Mouse (Mus musculus) left cerebral cortex, adult 2 months (tissue): Measurements from ENCODE around the gene Shisa2. TPM values are rescaled to one million over a fixed set of nuclear protein-coding genes. Genes with fewer than 3 reads are reported as not detected.

Source experiments
- DNase-seq, 2 experiments: peaks; one replicate each; pipeline ENCODE4 v3.0.0; 2021 to 2022; ENCODE audit warnings: low spot score in 2 of 2, mixed read lengths in 1 of 2; ENCODE audit errors: extremely low spot score in 1 of 2
- H3K27ac ChIP-seq: fragments of 200-600 bp; 2 replicates; pipeline ENCODE4 v1.8.1; 2022
- H3K4me3 ChIP-seq: fragments of 200-600 bp; 2 replicates; pipeline ENCODE4 v1.8.1; 2022
- CTCF ChIP-seq: fragments of 200-600 bp; IDR thresholded peaks from 2 replicates; pipeline ENCODE4 v1.8.1; 2022; ENCODE audit warnings: antibody characterized with exemption, mild to moderate bottlenecking, moderate library complexity
- intact Hi-C: fragments of 180-260 bp; cut with DNase I; formaldehyde crosslinking; loops from one replicate; pipeline ENCODE4 v1.15.1; 2025
- total RNA-seq, 2 experiments: library from RNA; stranded (reverse); gene quantifications; 2 replicates each; pipeline ENCODE4 v1.2.3; 2021

Shisa2 gene
- total RNA-seq, 2 experiments from 2014 or later, result 3.2 to 3.7 TPM

GRCm38 (mm10) chr14:59633988-59634387 lies 8.9 kb downstream of the Shisa2 start:
- TF ChIP-seq CTCF, result no peak
- Histone ChIP-seq H3K4me3 (no peak overlapping the region), H3K27ac (no peak overlapping the region)
- intact Hi-C loops, result no loop called here
- DNase-seq, result no peak

- no peak overlapping the region for H3K27ac ChIP-seq
- no peak for DNase-seq
- no peak for TF ChIP-seq CTCF
- no peak overlapping the region for H3K4me3 ChIP-seq
- intact Hi-C loops, result no loop called here
Measured at GRCm38 (mm10) chr14:59638906-59639703, 14.0 kb downstream of the Shisa2 start.

GRCm38 (mm10) chr14:59641856-59642255 lies 16.7 kb downstream of the Shisa2 start:
- no peak for DNase-seq
- TF ChIP-seq CTCF, result no peak
- Histone ChIP-seq H3K27ac (no peak overlapping the region), H3K4me3 (no peak overlapping the region)
- intact Hi-C loops, result no loop called here

GRCm38 (mm10) chr14:59643582-59643981 lies 18.5 kb downstream of the Shisa2 start:
- no peak overlapping the region for H3K4me3 ChIP-seq
- intact Hi-C loops, result no loop called here
- no peak for TF ChIP-seq CTCF
- no peak overlapping the region for H3K27ac ChIP-seq
- no peak for DNase-seq

GRCm38 (mm10) chr14:59644166-59644565 lies 19.1 kb downstream of the Shisa2 start:
- no peak for TF ChIP-seq CTCF
- Histone ChIP-seq H3K27ac (no peak overlapping the region), H3K4me3 (no peak overlapping the region)
- intact Hi-C loops, result no loop called here
- DNase-seq, result no peak

- H3K4me3 ChIP-seq, result no peak overlapping the region
- DNase-seq, result no peak
- H3K27ac ChIP-seq, result no peak overlapping the region
- TF ChIP-seq CTCF, result no peak
- intact Hi-C loops, result no loop called here
Measured at GRCm38 (mm10) chr14:59644896-59645295, 19.8 kb downstream of the Shisa2 start.

- intact Hi-C loops, result no loop called here
- DNase-seq, result no peak
- no peak for TF ChIP-seq CTCF
- H3K4me3 ChIP-seq, result no peak overlapping the region
- H3K27ac ChIP-seq, result no peak overlapping the region
Measured at GRCm38 (mm10) chr14:59646826-59647697, 22.0 kb downstream of the Shisa2 start.

- Histone ChIP-seq H3K27ac (no peak overlapping the region), H3K4me3 (no peak overlapping the region)
- DNase-seq, result no peak
- intact Hi-C loops, result no loop called here
- TF ChIP-seq CTCF, result no peak
Measured at GRCm38 (mm10) chr14:59648611-59649010, 23.5 kb downstream of the Shisa2 start.

- TF ChIP-seq CTCF, result no peak
- Histone ChIP-seq H3K27ac (no peak overlapping the region), H3K4me3 (no peak overlapping the region)
- no peak for DNase-seq
- intact Hi-C loops, result no loop called here
Measured at GRCm38 (mm10) chr14:59649337-59649736, 24.2 kb downstream of the Shisa2 start.

GRCm38 (mm10) chr14:59656591-59656990 lies 31.5 kb downstream of the Shisa2 start:
- intact Hi-C loops, result no loop called here
- no peak for TF ChIP-seq CTCF
- no peak for DNase-seq
- Histone ChIP-seq H3K4me3 (no peak overlapping the region), H3K27ac (no peak overlapping the region)

GRCm38 (mm10) chr14:59657098-59657497 lies 32.0 kb downstream of the Shisa2 start:
- H3K4me3 ChIP-seq, result no peak overlapping the region
- DNase-seq, result no peak
- TF ChIP-seq CTCF, result no peak
- H3K27ac ChIP-seq, result no peak overlapping the region
- intact Hi-C loops, result no loop called here

- intact Hi-C loops, result no loop called here
- H3K4me3 ChIP-seq, result no peak overlapping the region
- H3K27ac ChIP-seq, result no peak overlapping the region
- DNase-seq, result no peak
- TF ChIP-seq CTCF, result no peak
Measured at GRCm38 (mm10) chr14:59672893-59673515, 47.9 kb downstream of the Shisa2 start.
